Mouse (Mus musculus) bone marrow macrophage, adult 2 months (primary cell): ENCODE results near the gene Mboat2. TPM values are rescaled to one million over a fixed set of nuclear protein-coding genes. Genes with fewer than 3 reads are reported as not detected.
A peak's percentile ranks its signal among the peaks of the same experiment; 100 is the strongest.

Experiments used
- H3K27ac ChIP-seq: 2 replicates; pipeline ENCODE4 v1.5.1; 2012; ENCODE audit warnings: low read depth, low read length; ENCODE audit not compliant: insufficient read depth
- H3K4me1 ChIP-seq: 2 replicates; pipeline ENCODE4 v1.6.1; 2012; ENCODE audit warnings: low read length; ENCODE audit not compliant: control insufficient read depth, insufficient read depth
- H3K4me3 ChIP-seq: 2 replicates; pipeline ENCODE4 v1.5.1; 2012; ENCODE audit warnings: mild to moderate bottlenecking, low read length, moderate library complexity; ENCODE audit not compliant: insufficient read depth
- CTCF ChIP-seq: IDR thresholded peaks from 2 replicates; pipeline ENCODE4 v1.5.1; 2012; ENCODE audit warnings: low read depth, mild to moderate bottlenecking, low read length, moderate library complexity
- POLR2A ChIP-seq: IDR thresholded peaks from 2 replicates; pipeline ENCODE4 v1.6.1; 2012; ENCODE audit warnings: mild to moderate bottlenecking, low read depth, low read length, borderline replicate concordance
- polyA plus RNA-seq: library from polyadenylated mRNA; stranded (reverse); fragments of >200 nt; gene quantifications from 2 replicates; pipeline ENCODE4 v1.2.4, GENCODE M21; 2012; ENCODE audit not compliant: missing spikeins, insufficient read depth, insufficient read length

Gene Mboat2
- polyA plus RNA-seq, 1 experiment: 0.23 TPM

DNA sequence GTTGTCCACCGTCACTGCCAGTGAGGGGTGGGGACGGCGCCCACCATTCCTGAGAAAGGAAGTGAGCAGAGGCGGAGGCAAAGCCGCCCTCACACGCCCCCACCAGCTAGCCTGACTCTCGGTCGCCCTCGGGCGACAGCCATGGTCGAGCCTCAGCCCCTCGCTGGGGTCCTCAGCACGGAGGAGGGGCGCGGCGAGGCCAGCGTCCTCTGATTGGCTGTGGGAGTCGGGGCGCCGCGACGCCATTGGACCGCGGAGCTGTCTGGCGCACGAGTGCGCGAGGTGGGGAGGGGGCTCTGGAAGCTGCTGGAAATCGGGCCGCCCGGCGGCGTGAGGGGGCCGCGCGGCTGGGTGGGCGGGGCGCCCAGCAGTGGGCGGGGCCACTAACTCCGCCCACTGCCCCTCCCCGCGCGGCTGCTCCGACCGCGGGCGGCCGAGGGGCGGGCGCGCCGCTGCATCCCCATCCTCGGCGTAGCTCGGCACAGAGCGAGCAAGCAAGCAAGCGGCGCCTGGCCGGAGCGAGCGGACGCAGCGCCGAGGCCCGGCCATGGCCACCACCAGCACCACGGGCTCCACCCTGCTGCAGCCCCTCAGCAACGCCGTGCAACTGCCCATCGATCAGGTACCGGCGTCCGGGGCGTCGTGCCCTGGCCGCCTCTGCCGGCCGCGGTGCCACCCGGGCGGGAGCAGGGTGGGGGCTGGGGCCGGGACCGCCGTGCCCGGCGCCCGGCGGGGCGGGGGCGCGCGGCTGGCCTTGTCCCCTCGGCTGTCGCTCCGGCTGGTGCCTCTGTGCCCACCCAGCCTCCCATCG, 679 bp downstream of the Mboat2 start:
- TF ChIP-seq POLR2A (no peak), CTCF (no peak)
- H3K4me1 ChIP-seq: no peaks in the 10 kb centered on the region
- no peak overlapping the region for H3K27ac ChIP-seq
- peak overlapping the region; percentile 69 for H3K4me3 ChIP-seq

DNA sequence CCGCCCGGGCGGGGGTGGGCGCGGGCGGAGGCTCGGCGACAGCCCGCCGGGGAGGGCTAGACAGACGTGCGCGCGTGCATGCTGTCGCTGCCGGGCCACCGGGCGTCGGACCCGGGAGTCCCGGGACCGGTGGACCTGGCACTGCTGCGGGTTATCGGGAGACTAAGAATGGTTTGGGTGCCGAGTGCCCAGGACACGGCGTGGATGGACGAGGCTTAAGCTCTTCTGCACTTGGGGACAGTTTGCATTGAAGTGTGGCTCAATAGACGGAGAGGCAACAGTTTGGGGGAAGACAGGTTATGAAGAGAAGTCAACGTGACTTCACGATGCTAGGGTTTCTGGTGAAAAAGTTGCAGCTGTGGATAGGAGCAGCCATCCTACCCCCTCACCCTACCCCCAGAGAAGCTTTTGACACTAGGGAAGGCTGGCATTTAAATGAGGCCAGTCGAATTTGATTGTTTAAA, 1.3 kb downstream of the Mboat2 start:
- no peak for TF ChIP-seq POLR2A
- TF ChIP-seq CTCF: no peak
- Histone ChIP-seq H3K4me1 (no peaks in the 10 kb centered on the region), H3K4me3 (peak overlapping the region; percentile 69), H3K27ac (no peak overlapping the region)

- TF ChIP-seq POLR2A: no peak
- Histone ChIP-seq H3K27ac (no peak overlapping the region), H3K4me3 (no peak overlapping the region), H3K4me1 (no peaks in the 10 kb centered on the region)
Measured at GRCm38 (mm10) chr12:24832438-24832837, 1.8 kb downstream of the Mboat2 start.

DNA sequence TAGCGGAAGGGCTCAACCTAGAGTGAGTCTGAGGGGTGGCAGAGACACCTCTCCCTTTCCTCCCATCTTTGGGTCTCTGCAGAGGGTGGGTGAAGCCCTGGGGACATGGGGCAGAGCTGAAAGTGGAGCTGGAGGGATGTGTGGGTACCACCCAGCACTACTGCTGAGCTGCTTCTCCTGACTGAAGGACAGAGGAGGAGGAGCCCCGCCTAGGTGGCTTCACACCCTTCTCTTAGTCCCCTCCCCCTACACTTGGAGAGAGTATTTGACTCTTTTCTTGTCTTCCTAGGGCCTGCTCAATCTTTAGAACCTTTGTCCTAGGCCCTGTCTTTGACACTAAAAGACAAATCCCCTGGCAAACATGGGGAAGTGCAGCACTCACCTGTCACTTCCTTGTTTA, 7.3 kb downstream of the Mboat2 start:
- no peak overlapping the region for H3K4me3 ChIP-seq
- no peaks in the 10 kb centered on the region for H3K4me1 ChIP-seq
- no peak for TF ChIP-seq POLR2A
- no peak for TF ChIP-seq CTCF
- no peak overlapping the region for H3K27ac ChIP-seq

- no peak for TF ChIP-seq POLR2A
- TF ChIP-seq CTCF: no peak
- H3K27ac ChIP-seq: no peak overlapping the region
- no peaks in the 10 kb centered on the region for H3K4me1 ChIP-seq
- no peak overlapping the region for H3K4me3 ChIP-seq
Measured at GRCm38 (mm10) chr12:24841115-24841879, 10.6 kb downstream of the Mboat2 start.

DNA sequence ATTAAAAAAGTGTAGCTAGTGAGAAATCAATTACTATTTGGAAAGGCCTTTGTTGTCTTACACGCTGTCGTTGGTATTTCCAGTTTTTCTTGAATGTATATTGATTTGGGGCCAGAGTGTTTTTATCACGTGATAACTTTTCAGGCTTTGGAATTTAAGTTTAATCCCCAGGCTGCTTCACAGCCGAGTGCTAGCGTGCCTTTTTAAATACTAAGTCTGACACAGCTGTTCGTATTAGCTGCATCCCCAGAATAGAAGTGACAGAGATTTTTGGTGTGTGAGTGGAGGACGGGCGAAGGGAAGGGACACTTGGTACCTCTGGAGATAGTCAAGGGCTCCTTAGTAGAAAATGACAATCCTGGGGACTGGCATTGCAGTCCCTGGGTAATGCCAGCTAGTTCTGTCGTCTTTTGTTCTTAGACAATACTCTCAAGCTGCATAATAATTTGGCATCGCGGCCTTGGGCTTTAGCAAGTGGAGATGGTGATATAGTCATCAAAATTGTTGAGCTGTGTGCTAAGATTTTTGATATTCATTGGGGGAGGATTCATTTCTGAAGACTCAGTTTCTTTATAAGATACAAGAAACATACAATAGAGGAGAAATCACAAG, 11.7 kb downstream of the Mboat2 start:
- Histone ChIP-seq H3K4me3 (no peak overlapping the region), H3K27ac (no peak overlapping the region), H3K4me1 (no peaks in the 10 kb centered on the region)
- TF ChIP-seq CTCF: no peak
- no peak for TF ChIP-seq POLR2A

DNA sequence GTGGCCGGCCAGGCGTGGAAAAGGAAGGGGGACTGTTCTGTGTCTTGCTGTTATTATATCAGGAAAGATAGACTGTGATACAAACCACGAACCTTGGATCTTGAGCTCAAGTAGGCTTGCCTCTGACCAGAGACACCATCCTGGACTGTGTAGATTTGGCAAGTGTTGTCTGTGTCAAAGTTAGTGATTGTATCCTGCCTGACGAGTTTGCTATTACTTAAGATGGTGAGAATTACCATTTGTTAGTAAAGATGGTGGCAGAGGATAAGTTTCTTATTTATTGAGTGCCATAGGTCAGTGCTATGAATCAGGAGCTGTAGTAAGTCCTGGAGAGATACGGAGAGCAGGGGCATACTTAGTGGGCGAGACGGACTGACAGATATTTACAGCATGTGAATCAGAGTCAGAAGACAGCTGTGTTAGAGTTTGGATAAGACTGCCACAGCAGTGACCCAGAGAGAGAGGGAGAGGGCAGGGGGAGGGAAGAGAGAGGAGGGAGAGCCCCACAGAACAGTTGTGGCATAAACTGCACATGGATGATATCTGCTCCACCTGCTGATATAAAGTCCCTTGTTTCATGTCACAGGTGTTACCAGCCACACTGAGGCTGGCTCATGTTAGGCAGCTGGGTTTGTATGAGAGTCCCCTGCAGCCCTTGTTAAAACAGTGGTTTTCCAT, 12.9 kb downstream of the Mboat2 start:
- Histone ChIP-seq H3K27ac (no peak overlapping the region), H3K4me1 (no peaks in the 10 kb centered on the region), H3K4me3 (no peak overlapping the region)
- TF ChIP-seq CTCF (no peak), POLR2A (no peak)

DNA sequence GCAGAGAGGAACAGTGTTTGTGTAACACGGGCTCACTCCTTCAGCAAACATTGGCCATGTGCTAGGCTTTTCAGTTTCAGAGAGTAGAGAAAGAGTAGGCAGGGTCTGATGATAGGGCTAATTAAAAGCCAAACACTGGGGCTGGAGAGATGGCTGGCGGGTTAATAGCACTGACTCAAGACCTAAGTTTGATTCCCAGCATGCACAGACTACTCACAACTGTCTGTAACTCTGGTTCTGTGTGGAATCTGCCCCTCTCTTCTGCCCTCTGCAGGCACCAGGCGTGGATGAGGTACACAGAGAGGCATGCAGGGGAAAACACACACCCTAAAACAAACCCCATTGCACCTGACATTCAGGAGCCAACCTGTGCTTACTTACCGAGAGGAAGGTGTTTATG, 14.7 kb downstream of the Mboat2 start:
- no peaks in the 10 kb centered on the region for H3K4me1 ChIP-seq
- no peak overlapping the region for H3K4me3 ChIP-seq
- no peak for TF ChIP-seq CTCF
- TF ChIP-seq POLR2A: no peak
- H3K27ac ChIP-seq: no peak overlapping the region

DNA sequence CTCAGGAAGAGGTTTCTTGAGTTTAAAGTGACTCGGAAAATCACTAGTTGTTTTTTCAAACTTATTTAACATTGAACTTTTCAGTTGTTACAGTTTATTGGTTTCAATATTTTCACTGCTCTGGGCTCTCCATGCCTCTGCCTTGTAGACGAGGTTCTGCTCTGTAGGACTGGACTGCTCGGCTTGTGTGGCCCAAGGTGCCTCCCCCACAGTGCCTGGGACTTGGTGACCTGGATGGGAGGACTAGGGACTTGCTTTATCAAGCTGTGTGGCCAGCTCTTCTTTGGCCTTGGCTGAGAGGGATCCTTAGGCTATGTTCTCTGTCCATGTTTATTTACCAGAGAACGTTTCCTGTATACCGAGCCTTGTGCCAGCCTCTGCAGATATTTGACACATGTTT, 17.4 kb downstream of the Mboat2 start:
- TF ChIP-seq CTCF (no peak), POLR2A (no peak)
- H3K4me1 ChIP-seq: no peaks in the 10 kb centered on the region
- H3K4me3 ChIP-seq: no peak overlapping the region
- no peak overlapping the region for H3K27ac ChIP-seq
